Mouse (Mus musculus): ENCODE results near the gene Gse1.

DNA sequence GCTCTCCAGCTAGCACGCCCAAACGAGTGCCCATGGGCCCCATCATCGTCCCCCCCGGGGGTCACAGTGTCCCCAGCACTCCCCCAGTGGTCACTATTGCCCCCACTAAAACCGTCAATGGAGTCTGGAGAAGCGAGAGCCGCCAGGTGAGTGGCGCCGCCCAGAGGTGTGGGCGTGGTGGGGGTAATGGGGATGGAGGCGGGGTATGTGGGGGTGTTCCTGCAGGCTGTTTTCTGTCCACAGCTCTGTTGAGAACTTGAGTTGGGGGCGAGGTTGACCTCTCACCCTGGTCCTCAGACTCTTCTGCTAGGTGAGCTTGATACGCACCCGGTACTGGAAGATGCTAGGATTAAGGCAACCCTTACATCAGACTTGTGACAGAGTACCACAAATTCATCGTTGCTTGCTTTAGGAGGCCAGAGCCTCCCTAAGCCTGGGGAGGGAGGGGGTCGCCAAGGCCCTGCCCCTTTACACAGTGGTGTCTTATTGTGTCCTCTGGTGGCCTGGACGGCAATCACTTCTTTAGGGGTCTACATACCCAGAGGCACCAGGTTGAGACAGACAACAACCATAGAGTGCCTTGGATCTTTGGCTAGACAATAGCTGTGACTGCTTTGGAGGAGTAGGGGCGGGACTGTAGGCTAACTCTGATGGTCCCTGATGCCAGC, 334.6 kb downstream of the Gse1 start:
- no peak for TF ChIP-seq POLR2A (IDR thresholded peaks at IDR 0.05; ENCODE audit: borderline replicate concordance, extremely low read depth, insufficient read depth, insufficient read length, poor library complexity, severe bottlenecking)
- TF ChIP-seq CTCF (IDR thresholded peaks at IDR 0.05; ENCODE audit: borderline replicate concordance, extremely low read depth, insufficient read depth, insufficient read length), result no peak

Measured in brain, embryonic 14.5 days (tissue).